Comparison of ENCODE assay signal across 10 mouse cellular contexts in the genomic region with DNA sequence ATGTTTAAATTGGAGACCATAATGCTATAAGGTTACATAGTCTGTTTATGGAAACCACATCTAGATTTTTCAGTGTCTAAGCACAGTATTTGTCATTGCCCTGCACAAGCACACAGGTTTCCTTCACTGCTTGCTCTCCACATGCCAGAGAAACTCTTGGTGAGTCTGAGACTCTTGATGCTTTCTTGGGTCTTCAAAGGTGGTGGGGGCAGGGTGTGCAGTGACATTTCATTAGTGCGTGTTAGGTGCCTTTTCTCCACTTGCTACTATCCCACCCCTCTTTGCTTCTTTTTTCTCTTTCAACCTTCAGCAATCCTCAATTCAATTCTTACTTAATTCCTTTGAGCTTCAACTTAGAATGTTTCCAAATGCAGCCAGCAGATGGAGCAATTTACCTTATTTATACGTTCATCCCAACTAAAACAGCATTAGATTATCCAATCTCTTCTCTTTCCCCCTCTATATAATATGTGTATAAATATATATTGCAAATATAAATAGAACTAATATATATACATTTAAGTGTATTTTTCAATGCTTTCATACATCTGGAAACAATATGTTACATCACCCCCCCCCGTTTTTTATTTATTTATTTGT.
DNase-seq lines count a peak whose midpoint lies in the region; ATAC-seq and TF ChIP-seq lines count a peak whose summit lies in the region.
"Had no signal": no experiment of that assay in that cellular context is flagged by ENCODE, and none has a peak within 500 bp of the region (broad histone marks: within the 10 kb centered on the region; RNA-seq: fewer than 3 reads in every experiment).

No protein-coding gene starts in this region.

- no peak overlapping the region for H3K4me3 ChIP-seq in liver, embryonic 14.5 days (ENCODE audit: insufficient read depth in 1 of 2, low read depth in 2 of 2, low read length in 2 of 2)
- H3K4me3 ChIP-seq in liver, embryonic 12.5 days, result no peak overlapping the region
- no peak overlapping the region for H3K4me3 ChIP-seq in midbrain, embryonic 13.5 days (replicated peaks)
- H3K4me3 ChIP-seq: erythroblast, embryonic 14.5 days; lung, embryonic 15.5 days had no signal

- H3K4me2 ChIP-seq in liver, embryonic 14.5 days (ENCODE audit: low read depth), result no peak overlapping the region
- H3K4me2 ChIP-seq in liver, embryonic 12.5 days, result no peak overlapping the region
- no peak overlapping the region for H3K4me2 ChIP-seq in midbrain, embryonic 13.5 days (replicated peaks)
- H3K4me2 ChIP-seq: lung, embryonic 15.5 days had no signal

- DNase-seq in adrenal gland, postnatal 10 days, result peak; percentile 45
- no peak for DNase-seq in adrenal gland, postnatal 4 days (ENCODE audit: low spot score in 2 of 2)
- DNase-seq in liver, embryonic 14.5 days (ENCODE audit: low read depth in 3 of 3, low spot score in 3 of 3), result no peak
- peak; percentile 18 for DNase-seq in c-Kit-positive CD71-negative TER-119-negative erythroid progenitor cells, embryonic 14.5 days (ENCODE audit: low read depth)
- peak; percentile 42 for DNase-seq in hindlimb bud, embryonic 11.5 days (ENCODE audit: extremely low spot score, low read depth, low spot score)
- no peak for DNase-seq in gastrocnemius, postnatal 36 days

- no peaks in the 10 kb centered on the region for H3K27me3 ChIP-seq in liver, embryonic 14.5 days (ENCODE audit: control insufficient read depth, insufficient read depth, low read length)
- no peaks in the 10 kb centered on the region for H3K27me3 ChIP-seq in liver, embryonic 12.5 days (replicated peaks)
- H3K27me3 ChIP-seq in midbrain, embryonic 13.5 days, result no peaks in the 10 kb centered on the region
- H3K27me3 ChIP-seq: lung, embryonic 15.5 days had no signal

- no peaks in the 10 kb centered on the region for H3K4me1 ChIP-seq in liver, embryonic 14.5 days (replicated peaks; ENCODE audit: control insufficient read depth in 2 of 2, insufficient read depth in 2 of 2, low read length in 1 of 2)
- no peaks in the 10 kb centered on the region for H3K4me1 ChIP-seq in liver, embryonic 12.5 days
- H3K4me1 ChIP-seq in midbrain, embryonic 13.5 days (replicated peaks), result no peaks in the 10 kb centered on the region
- H3K4me1 ChIP-seq: lung, embryonic 15.5 days had no signal

- no peak for ATAC-seq in liver, embryonic 14.5 days (ENCODE audit: insufficient read depth)
- ATAC-seq in liver, embryonic 12.5 days, result no peak
- 0 out of 2 replicates have a peak, but pooled peaks have one; percentile 40 for ATAC-seq in midbrain, embryonic 13.5 days

- no peak overlapping the region for H3K9ac ChIP-seq in liver, embryonic 14.5 days (replicated peaks)
- no peak overlapping the region for H3K9ac ChIP-seq in liver, embryonic 12.5 days
- H3K9ac ChIP-seq in midbrain, embryonic 13.5 days (replicated peaks), result no peak overlapping the region
- H3K9ac ChIP-seq: lung, embryonic 15.5 days had no signal

- 28% methylated on average over 3 of the region's 3 CpGs for WGBS in liver, embryonic 14.5 days (ENCODE audit: insufficient replicate concordance)
- WGBS in liver, embryonic 12.5 days (ENCODE audit: insufficient replicate concordance), result 36% methylated on average over 3 of the region's 3 CpGs
- 44% methylated on average over 3 of the region's 3 CpGs for WGBS in midbrain, embryonic 13.5 days

- H3K9me3 ChIP-seq in liver, embryonic 14.5 days (ENCODE audit: control insufficient read depth, low read length), result no peaks in the 10 kb centered on the region
- H3K9me3 ChIP-seq in liver, embryonic 12.5 days (replicated peaks), result no peaks in the 10 kb centered on the region
- H3K9me3 ChIP-seq in midbrain, embryonic 13.5 days, result no peaks in the 10 kb centered on the region
- H3K9me3 ChIP-seq: lung, embryonic 15.5 days had no signal

- peak; percentile 8; the same call in 1 of the 2 replicates for TF ChIP-seq CTCF in liver, embryonic 14.5 days (IDR thresholded peaks at IDR 0.05; ENCODE audit: low read depth)

- no peaks in the 10 kb centered on the region for H3K36me3 ChIP-seq in liver, embryonic 14.5 days (replicated peaks; ENCODE audit: control insufficient read depth, insufficient read depth, low read depth)
- no peaks in the 10 kb centered on the region for H3K36me3 ChIP-seq in liver, embryonic 12.5 days
- H3K36me3 ChIP-seq in midbrain, embryonic 13.5 days, result no peaks in the 10 kb centered on the region
- H3K36me3 ChIP-seq: lung, embryonic 15.5 days had no signal

- no peak for TF ChIP-seq EP300 in liver, embryonic 14.5 days (IDR thresholded peaks at IDR 0.05; ENCODE audit: low read depth)

- intact Hi-C loops in gastrocnemius, postnatal 36 days (cut with DNase I), result loop anchor here (5.0 kb wide), 1 partner anchor 565 kb away; no protein-coding TSS in a partner anchor

- H3K27ac ChIP-seq in liver, embryonic 14.5 days, result no peak overlapping the region
- H3K27ac ChIP-seq in liver, embryonic 12.5 days, result no peak overlapping the region
- no peak overlapping the region for H3K27ac ChIP-seq in midbrain, embryonic 13.5 days
- H3K27ac ChIP-seq: lung, embryonic 15.5 days had no signal

Comparison
In these comparisons a context has a peak if more than half of its experiments do, and no peak if none do; other contexts are left out.
1. DNase-seq: peak in adrenal gland, postnatal 10 days (single experiment), c-Kit-positive CD71-negative TER-119-negative erythroid progenitor cells, embryonic 14.5 days (single experiment) and hindlimb bud, embryonic 11.5 days (single experiment); none in adrenal gland, postnatal 4 days (0 of 2), liver, embryonic 14.5 days (0 of 3) and gastrocnemius, postnatal 36 days (0 of 2).